In the genomic region with DNA sequence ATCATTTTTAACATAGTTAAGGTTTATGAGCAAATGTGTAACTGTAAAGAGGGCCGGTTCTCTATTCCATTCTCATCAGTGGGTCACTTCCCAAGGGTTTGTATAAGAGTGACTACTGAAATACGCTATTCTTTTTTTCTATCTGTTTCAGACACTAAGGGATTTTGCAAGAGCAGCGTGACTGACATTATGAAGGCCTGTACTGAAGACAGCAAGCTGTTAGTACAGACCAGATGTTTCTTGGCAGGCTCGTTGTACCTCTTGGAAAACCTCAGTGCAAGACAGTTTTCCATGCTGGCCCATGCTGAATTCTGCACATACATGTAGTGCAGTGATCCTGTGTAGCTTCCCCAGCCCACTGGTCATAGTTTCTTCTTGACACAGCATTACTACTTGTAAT, we compare ENCODE assay signal across 8 mouse cellular contexts. TPM values are rescaled to one million over a fixed set of nuclear protein-coding genes. Genes with fewer than 3 reads are reported as not detected.
"Had no signal": no experiment of that assay in that cellular context is flagged by ENCODE, and none has a peak within 500 bp of the region (broad histone marks: within the 10 kb centered on the region; RNA-seq: fewer than 3 reads in every experiment).

No protein-coding gene starts in this region.

RNA-seq across cellular contexts. Expression of gene Erich6, which starts 46.5 kb away (rescaled TPM):
- polyA plus RNA-seq: embryonic facial prominence, embryonic 10.5 days; embryonic facial prominence, embryonic 11.5 days; embryonic facial prominence, embryonic 12.5 days; embryonic facial prominence, embryonic 15.5 days; erythroblast, embryonic 14.5 days; forebrain, embryonic 10.5 days; forebrain, embryonic 11.5 days; forebrain, embryonic 16.5 days had no signal
